Mouse (Mus musculus): ENCODE results near the gene Rnf115.

The Rnf115 gene

DNA sequence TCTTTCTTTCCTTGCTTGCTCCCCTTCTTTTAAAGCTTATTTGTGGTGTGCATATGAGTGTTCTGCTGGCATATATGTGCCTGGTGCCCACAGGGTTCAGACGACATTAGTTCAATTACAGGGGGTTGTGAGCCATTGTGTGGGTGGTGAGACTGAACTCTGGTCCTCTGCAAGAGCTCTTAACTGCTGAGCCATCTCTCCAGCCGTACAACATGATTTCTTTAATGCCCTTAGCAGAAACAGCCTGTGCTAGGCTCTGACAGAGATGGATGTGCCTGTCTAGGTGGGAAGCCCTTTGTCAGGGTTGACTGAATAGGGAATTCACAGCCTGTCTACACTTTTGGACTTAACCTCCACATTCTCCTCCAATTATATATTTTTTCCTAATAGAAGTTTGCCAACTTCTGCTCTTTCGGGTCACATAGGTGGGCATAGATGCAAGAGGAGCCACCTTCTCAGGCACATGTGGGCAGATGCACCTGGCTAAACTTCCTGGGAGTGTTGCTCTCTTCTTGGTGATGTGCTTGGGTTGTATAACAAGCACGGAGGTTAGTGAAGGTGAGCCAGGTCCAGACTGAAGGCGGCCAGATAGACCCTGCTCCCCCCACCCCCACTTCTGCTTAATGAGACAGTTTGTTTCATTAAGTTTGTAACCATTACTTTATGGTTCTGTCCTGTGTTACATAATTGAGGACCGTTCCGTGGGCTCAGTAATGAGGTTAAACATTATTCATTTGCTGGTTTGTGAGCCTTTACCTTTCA lies 107.3 kb downstream of the Rnf115 start:
- no peak for DNase-seq (ENCODE audit: low spot score)

DNA sequence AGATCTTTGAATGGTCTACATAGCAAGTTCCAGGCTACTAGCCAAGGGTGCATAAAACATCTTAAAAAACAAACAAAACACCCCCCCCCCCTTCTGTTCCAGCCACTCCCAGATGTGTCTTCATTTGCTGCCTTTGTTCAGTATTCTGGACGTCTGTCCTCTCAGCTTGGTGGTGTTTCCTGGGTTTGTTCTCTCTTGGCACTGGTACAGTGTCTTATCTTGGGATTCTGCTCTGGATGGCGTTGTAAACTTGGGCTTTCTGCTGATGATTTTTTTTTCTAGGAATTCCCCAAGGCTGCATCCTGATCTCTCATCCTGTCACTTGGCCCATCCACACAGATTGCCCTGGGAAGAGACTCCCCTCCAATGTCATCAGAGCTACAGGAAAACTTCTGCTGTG lies 109.0 kb downstream of the Rnf115 start:
- DNase-seq (ENCODE audit: low spot score), result no peak

DNA sequence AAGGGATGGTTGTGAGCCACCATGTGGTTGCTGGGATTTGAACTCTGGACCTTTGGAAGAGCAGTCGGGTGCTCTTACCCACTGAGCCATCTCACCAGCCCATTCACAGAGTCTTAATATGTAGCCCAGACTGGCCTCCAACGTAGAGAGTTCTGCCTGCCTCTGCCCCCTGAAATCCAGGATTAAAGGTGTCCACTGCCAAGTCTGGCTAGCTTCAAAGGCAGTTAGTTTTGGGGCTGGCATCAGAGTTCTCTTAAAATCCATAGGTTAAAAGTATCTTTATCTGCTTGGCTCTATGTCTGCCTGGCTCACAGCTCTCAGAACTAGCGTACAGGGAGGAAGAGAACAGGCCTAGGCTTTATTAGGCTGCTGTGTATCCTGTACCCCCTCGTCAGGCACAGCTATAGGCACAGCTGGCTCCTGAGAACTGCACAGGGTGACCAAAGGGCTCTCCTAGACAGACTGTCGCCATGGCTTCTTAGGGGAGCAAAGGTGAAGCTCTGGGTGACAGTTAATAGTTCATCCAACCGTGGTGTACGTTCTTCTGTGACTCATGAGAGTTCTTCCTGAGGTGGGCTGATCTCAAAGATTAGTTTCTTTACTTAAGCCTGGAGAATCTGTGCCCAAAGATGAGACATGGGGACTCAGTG lies 111.7 kb downstream of the Rnf115 start:
- DNase-seq (ENCODE audit: low spot score), result no peak

Data from layer of hippocampus, adult 9-10 months (tissue).